Mouse (Mus musculus) intestine, embryonic 16.5 days (tissue): ENCODE results near the gene Mob3b. TPM values are rescaled to one million over a fixed set of nuclear protein-coding genes. Genes with fewer than 3 reads are reported as not detected.
A peak's percentile ranks its signal among the peaks of the same experiment; 100 is the strongest.
"Not testable (repeated sequence)": the region's sequence is repeated elsewhere in the genome, so short reads cannot be mapped to it uniquely, and the experiment has no call there.

Experiments
- ATAC-seq: fragments of 200-750 bp; cut with Nextera tagmentation; 2 replicates; pipeline ENCODE4 v1.8.0; 2017; ENCODE audit warnings: moderate TSS enrichment, moderate library complexity
- H3K27ac ChIP-seq: fragments of 300-500 bp; sonication (generic); 2 replicates; pipeline ENCODE4 v1.5.1; 2014; ENCODE audit warnings: mild to moderate bottlenecking, low read length
- H3K27me3 ChIP-seq: fragments of 300-500 bp; sonication (generic); replicated peaks from 2 replicates; pipeline ENCODE4 v1.6.1; 2014; ENCODE audit warnings: low read length, control low read depth, mixed read lengths; ENCODE audit not compliant: control insufficient read depth, insufficient read depth
- H3K36me3 ChIP-seq: fragments of 300-500 bp; sonication (generic); 2 replicates; pipeline ENCODE4 v1.6.1; 2014; ENCODE audit warnings: low read length, control low read depth; ENCODE audit not compliant: control insufficient read depth, insufficient read depth
- H3K4me1 ChIP-seq: fragments of 300-500 bp; sonication (generic); 2 replicates; pipeline ENCODE4 v1.6.1; 2014; ENCODE audit warnings: low read length, control low read depth, mixed read lengths; ENCODE audit not compliant: control insufficient read depth, insufficient read depth
- H3K4me2 ChIP-seq: fragments of 300-500 bp; sonication (generic); 2 replicates; pipeline ENCODE4 v1.6.1; 2014; ENCODE audit warnings: low read depth, low read length, control low read depth
- H3K4me3 ChIP-seq: fragments of 300-500 bp; sonication (generic); 2 replicates; pipeline ENCODE4 v1.5.1; 2014; ENCODE audit warnings: mild to moderate bottlenecking, low read length
- H3K9ac ChIP-seq: fragments of 300-500 bp; sonication (generic); 2 replicates; pipeline ENCODE4 v1.6.1; 2014; ENCODE audit warnings: low read depth, low read length
- H3K9me3 ChIP-seq: fragments of 300-500 bp; sonication (generic); 2 replicates; pipeline ENCODE4 v1.6.1; 2016; ENCODE audit warnings: low read length, control low read depth; ENCODE audit not compliant: control insufficient read depth
- WGBS: fragments of 180-500 bp; shearing (Covaris S2); extraction: QIAGEN DNeasy Blood & Tissue Kit; methylation state at CpG from one replicate; pipeline ENCODE4 v1.1.7; 2014; 5-methylcytosine and 5-hydroxymethylcytosine counted together
- polyA plus RNA-seq: library from polyadenylated mRNA; unstranded; fragments of >200 nt; fragmentation: Nextera tagmentation; extraction: Ambion mirVana; gene quantifications from 2 replicates; pipeline ENCODE4 v1.2.1, GENCODE M21; 2015

Mob3b gene
- polyA plus RNA-seq, 1 experiment from 2014 or later: 27.5 TPM

GRCm38 (mm10) chr4:34908127-34908526, 249.2 kb downstream of the Mob3b start:
- Histone ChIP-seq H3K27me3 (no peaks in the 10 kb centered on the region), H3K36me3 (no peaks in the 10 kb centered on the region), H3K9me3 (no peaks in the 10 kb centered on the region), H3K9ac (no peak overlapping the region), H3K4me2 (no peak overlapping the region), H3K4me3 (no peak overlapping the region), H3K27ac (no peak overlapping the region), H3K4me1 (peaks cover 3% of the 10 kb centered on the region; the same call in 1 of the 2 replicates)
- ATAC-seq: peak; percentile 75
- WGBS: 63% methylated on average over 7 of the region's 7 CpGs

- H3K27me3 ChIP-seq: no peaks in the 10 kb centered on the region
Observed at GRCm38 (mm10) chr4:34907026-34907425, 250.3 kb downstream of the Mob3b start.

GRCm38 (mm10) chr4:34906151-34906550, 251.1 kb downstream of the Mob3b start:
- no peaks in the 10 kb centered on the region for H3K36me3 ChIP-seq
- H3K9ac ChIP-seq: no peak overlapping the region
- ATAC-seq: no peak
- no peak overlapping the region for H3K4me3 ChIP-seq
- WGBS: 82% methylated on average over 4 of the region's 4 CpGs
- no peaks in the 10 kb centered on the region for H3K27me3 ChIP-seq
- H3K27ac ChIP-seq: no peak overlapping the region
- no peak overlapping the region for H3K4me2 ChIP-seq
- peaks cover 3% of the 10 kb centered on the region; the same call in 1 of the 2 replicates for H3K4me1 ChIP-seq
- H3K9me3 ChIP-seq: no peaks in the 10 kb centered on the region

More at GRCm38 (mm10) chr4:34907026-34907425, 250.3 kb downstream of the Mob3b start:
- ATAC-seq: no peak
- Histone ChIP-seq H3K4me3 (no peak overlapping the region), H3K9me3 (no peaks in the 10 kb centered on the region), H3K36me3 (no peaks in the 10 kb centered on the region), H3K9ac (no peak overlapping the region), H3K27ac (no peak overlapping the region), H3K4me1 (peaks cover 3% of the 10 kb centered on the region; the same call in 1 of the 2 replicates), H3K4me2 (peak overlapping the region; percentile 35)
- WGBS: 43% methylated on average over 14 of the region's 14 CpGs

- no peaks in the 10 kb centered on the region for H3K9me3 ChIP-seq
- no peak overlapping the region for H3K9ac ChIP-seq
- H3K4me1 ChIP-seq: peaks cover 3% of the 10 kb centered on the region; the same call in 1 of the 2 replicates
- WGBS: 70% methylated on average over 5 of the region's 5 CpGs
- H3K4me2 ChIP-seq: no peak overlapping the region
- H3K4me3 ChIP-seq: no peak overlapping the region
- H3K36me3 ChIP-seq: no peaks in the 10 kb centered on the region
- ATAC-seq: no peak
- H3K27me3 ChIP-seq: no peaks in the 10 kb centered on the region
- H3K27ac ChIP-seq: no peak overlapping the region
Observed at GRCm38 (mm10) chr4:34905396-34905795, 251.9 kb downstream of the Mob3b start.

- H3K9me3 ChIP-seq, H3K9ac ChIP-seq, ATAC-seq, H3K4me3 ChIP-seq, H3K4me2 ChIP-seq, H3K27me3 ChIP-seq, H3K36me3 ChIP-seq, H3K27ac ChIP-seq, H3K4me1 ChIP-seq: not testable (repeated sequence)
- WGBS: 39% methylated on average over 3 of the region's 3 CpGs
Observed at GRCm38 (mm10) chr4:34901582-34901981, 255.7 kb downstream of the Mob3b start.

- H3K36me3 ChIP-seq: no peaks in the 10 kb centered on the region
- H3K27me3 ChIP-seq: no peaks in the 10 kb centered on the region
- H3K4me1 ChIP-seq: no peaks in the 10 kb centered on the region
- H3K4me2 ChIP-seq: no peak overlapping the region
- H3K9ac ChIP-seq: no peak overlapping the region
- no peak for ATAC-seq
- H3K4me3 ChIP-seq: no peak overlapping the region
- no peak overlapping the region for H3K27ac ChIP-seq
- 66% methylated on average over 4 of the region's 4 CpGs for WGBS
- H3K9me3 ChIP-seq: no peaks in the 10 kb centered on the region
Observed at GRCm38 (mm10) chr4:34901166-34901565, 256.1 kb downstream of the Mob3b start.

GRCm38 (mm10) chr4:34900155-34900554, 257.1 kb downstream of the Mob3b start:
- Histone ChIP-seq H3K4me1 (no peaks in the 10 kb centered on the region), H3K9ac (no peak overlapping the region), H3K4me3 (no peak overlapping the region), H3K27ac (no peak overlapping the region), H3K27me3 (no peaks in the 10 kb centered on the region), H3K4me2 (no peak overlapping the region), H3K36me3 (no peaks in the 10 kb centered on the region), H3K9me3 (no peaks in the 10 kb centered on the region)
- 40% methylated on average over 9 of the region's 9 CpGs for WGBS
- no peak for ATAC-seq

GRCm38 (mm10) chr4:34899322-34899721, 258.0 kb downstream of the Mob3b start:
- H3K9me3 ChIP-seq: no peaks in the 10 kb centered on the region
- ATAC-seq: no peak
- no peak overlapping the region for H3K9ac ChIP-seq
- no peaks in the 10 kb centered on the region for H3K36me3 ChIP-seq
- H3K27me3 ChIP-seq: no peaks in the 10 kb centered on the region
- no peak overlapping the region for H3K4me2 ChIP-seq
- no peak overlapping the region for H3K4me3 ChIP-seq
- WGBS: 89% methylated on average over 1 of the region's 1 CpGs
- no peaks in the 10 kb centered on the region for H3K4me1 ChIP-seq
- no peak overlapping the region for H3K27ac ChIP-seq
